ENCODE assay signal across 19 mouse cellular contexts in genomic region chr1:30793357-30793883, GRCm38 (mm10).
DNase-seq lines count a peak whose midpoint lies in the region; ATAC-seq and TF ChIP-seq lines count a peak whose summit lies in the region.
"Had no signal": no experiment of that assay in that cellular context is flagged by ENCODE, and none has a peak within 500 bp of the region (broad histone marks: within the 10 kb centered on the region; RNA-seq: fewer than 3 reads in every experiment).

No protein-coding gene starts in this region.

- H3K4me3 ChIP-seq in forebrain, postnatal 0 days (ENCODE audit: low read depth, low read length): no peak overlapping the region
- H3K4me3 ChIP-seq in forebrain, embryonic 14.5 days (ENCODE audit: low read depth, low read length): no peak overlapping the region
- H3K4me3 ChIP-seq in hindbrain, embryonic 15.5 days: no peak overlapping the region
- H3K4me3 ChIP-seq in hindbrain, embryonic 11.5 days (ENCODE audit: low read depth, low read length): no peak overlapping the region
- H3K4me3 ChIP-seq in thymus, adult 2 months (ENCODE audit: control insufficient read depth, insufficient read depth, low read length): no peak overlapping the region
- H3K4me3 ChIP-seq: embryonic facial prominence, embryonic 13.5 days; forebrain, embryonic 12.5 days; heart, embryonic 13.5 days had no signal

- H3K4me1 ChIP-seq in forebrain, postnatal 0 days (ENCODE audit: insufficient read depth): no peaks in the 10 kb centered on the region
- no peaks in the 10 kb centered on the region for H3K4me1 ChIP-seq in forebrain, embryonic 14.5 days (ENCODE audit: control insufficient read depth, insufficient read depth, low read length)
- no peaks in the 10 kb centered on the region for H3K4me1 ChIP-seq in hindbrain, embryonic 15.5 days (replicated peaks)
- H3K4me1 ChIP-seq in hindbrain, embryonic 11.5 days (replicated peaks; ENCODE audit: control insufficient read depth, insufficient read depth, low read length): no peaks in the 10 kb centered on the region
- peaks cover 7% of the 10 kb centered on the region for H3K4me1 ChIP-seq in thymus, adult 2 months (replicated peaks; ENCODE audit: control insufficient read depth, insufficient read depth, low read length)
- H3K4me1 ChIP-seq: forebrain, embryonic 12.5 days had no signal

- WGBS in forebrain, postnatal 0 days: 83% methylated on average over 7 of the region's 7 CpGs
- WGBS in forebrain, embryonic 14.5 days: 86% methylated on average over 7 of the region's 7 CpGs
- WGBS in hindbrain, embryonic 15.5 days: 70% methylated on average over 7 of the region's 7 CpGs
- 84% methylated on average over 7 of the region's 7 CpGs for WGBS in hindbrain, embryonic 11.5 days
- 66% methylated on average over 7 of the region's 7 CpGs for WGBS in thymus, adult 2 months

- H3K4me2 ChIP-seq in forebrain, postnatal 0 days (ENCODE audit: low read depth): no peak overlapping the region
- H3K4me2 ChIP-seq in forebrain, embryonic 14.5 days (ENCODE audit: low read length): no peak overlapping the region
- H3K4me2 ChIP-seq in hindbrain, embryonic 15.5 days: no peak overlapping the region
- no peak overlapping the region for H3K4me2 ChIP-seq in hindbrain, embryonic 11.5 days (replicated peaks; ENCODE audit: low read depth, low read length)
- H3K4me2 ChIP-seq: embryonic facial prominence, embryonic 13.5 days; forebrain, embryonic 12.5 days; heart, embryonic 13.5 days had no signal

- H3K27me3 ChIP-seq in forebrain, postnatal 0 days (ENCODE audit: insufficient read depth, low read length): no peaks in the 10 kb centered on the region
- no peaks in the 10 kb centered on the region for H3K27me3 ChIP-seq in forebrain, embryonic 14.5 days (replicated peaks; ENCODE audit: control insufficient read depth, insufficient read depth, low read length)
- H3K27me3 ChIP-seq in hindbrain, embryonic 15.5 days: no peaks in the 10 kb centered on the region
- H3K27me3 ChIP-seq in hindbrain, embryonic 11.5 days (ENCODE audit: control insufficient read depth, insufficient read depth, low read length): no peaks in the 10 kb centered on the region
- no peaks in the 10 kb centered on the region for H3K27me3 ChIP-seq in thymus, adult 2 months (ENCODE audit: control insufficient read depth, insufficient read depth, low read length)
- H3K27me3 ChIP-seq: embryonic facial prominence, embryonic 13.5 days; forebrain, embryonic 12.5 days; heart, embryonic 13.5 days had no signal

- TF ChIP-seq CTCF in forebrain, postnatal 0 days (IDR thresholded peaks at IDR 0.05; ENCODE audit: low read depth): no peak
- TF ChIP-seq CTCF in thymus, adult 2 months (IDR thresholded peaks at IDR 0.05; ENCODE audit: borderline replicate concordance, control insufficient read depth, extremely low read depth, insufficient read depth, low read length, poor library complexity): no peak

- no peak for DNase-seq in forebrain, postnatal 0 days
- DNase-seq in forebrain, embryonic 14.5 days (ENCODE audit: low spot score): no peak
- DNase-seq in hindbrain, embryonic 11.5 days (ENCODE audit: low spot score): no peak
- no peak for DNase-seq in thymus, adult 2 months
- no peak for DNase-seq in thymus, adult 18-20 months
- no peak for DNase-seq in kidney, postnatal 10 days
- DNase-seq: adrenal gland, postnatal 10 days; B cell, adult 2 months; cerebellum, adult 18-20 months; cerebellum, adult 9-11 months; cerebellum, postnatal 36 days; gastrocnemius, postnatal 10 days; heart, postnatal 36 days; kidney, adult 2 months had no signal

- H3K9ac ChIP-seq in forebrain, postnatal 0 days: no peak overlapping the region
- no peak overlapping the region for H3K9ac ChIP-seq in forebrain, embryonic 14.5 days (ENCODE audit: low read length)
- H3K9ac ChIP-seq in hindbrain, embryonic 15.5 days: no peak overlapping the region
- H3K9ac ChIP-seq in hindbrain, embryonic 11.5 days (ENCODE audit: low read depth, low read length): no peak overlapping the region
- H3K9ac ChIP-seq: embryonic facial prominence, embryonic 13.5 days; forebrain, embryonic 12.5 days; heart, embryonic 13.5 days had no signal

- no peaks in the 10 kb centered on the region for H3K9me3 ChIP-seq in forebrain, postnatal 0 days (ENCODE audit: low read length)
- H3K9me3 ChIP-seq in forebrain, embryonic 14.5 days (replicated peaks; ENCODE audit: control insufficient read depth, low read length): no peaks in the 10 kb centered on the region
- no peaks in the 10 kb centered on the region for H3K9me3 ChIP-seq in hindbrain, embryonic 15.5 days
- H3K9me3 ChIP-seq in hindbrain, embryonic 11.5 days (ENCODE audit: control insufficient read depth, low read length): no peaks in the 10 kb centered on the region
- H3K9me3 ChIP-seq: embryonic facial prominence, embryonic 13.5 days; forebrain, embryonic 12.5 days had no signal

- 0 out of 2 replicates have a peak, but pooled peaks have one; percentile 16 for ATAC-seq in forebrain, postnatal 0 days
- ATAC-seq in forebrain, embryonic 14.5 days: no peak
- 0 out of 2 replicates have a peak, but pooled peaks have one; percentile 48 for ATAC-seq in hindbrain, embryonic 15.5 days (ENCODE audit: low FRiP score, low read depth)
- no peak for ATAC-seq in hindbrain, embryonic 11.5 days (ENCODE audit: low FRiP score)
- ATAC-seq: intestine, embryonic 16.5 days had no signal

- TF ChIP-seq POLR2A in thymus, adult 2 months (IDR thresholded peaks at IDR 0.05; ENCODE audit: control insufficient read depth, extremely low read depth, insufficient read depth, low read length, poor library complexity): no peak

- H3K36me3 ChIP-seq in forebrain, postnatal 0 days (ENCODE audit: insufficient read depth): no peaks in the 10 kb centered on the region
- no peaks in the 10 kb centered on the region for H3K36me3 ChIP-seq in forebrain, embryonic 14.5 days (ENCODE audit: control insufficient read depth, insufficient read depth, low read length)
- H3K36me3 ChIP-seq in hindbrain, embryonic 15.5 days: no peaks in the 10 kb centered on the region
- no peaks in the 10 kb centered on the region for H3K36me3 ChIP-seq in hindbrain, embryonic 11.5 days (ENCODE audit: control insufficient read depth, insufficient read depth, low read length)
- H3K36me3 ChIP-seq in thymus, adult 2 months (ENCODE audit: control insufficient read depth, insufficient read depth, low read length): no peaks in the 10 kb centered on the region
- H3K36me3 ChIP-seq: embryonic facial prominence, embryonic 13.5 days; forebrain, embryonic 12.5 days; heart, embryonic 13.5 days had no signal

- no peak overlapping the region for H3K27ac ChIP-seq in forebrain, postnatal 0 days (ENCODE audit: low read depth, low read length)
- no peak overlapping the region for H3K27ac ChIP-seq in forebrain, embryonic 14.5 days (ENCODE audit: low read depth, low read length)
- no peak overlapping the region for H3K27ac ChIP-seq in hindbrain, embryonic 15.5 days (replicated peaks)
- H3K27ac ChIP-seq in hindbrain, embryonic 11.5 days (ENCODE audit: low read depth, low read length): no peak overlapping the region
- 0 out of 2 replicates have a peak overlapping the region, but pooled peaks have one; percentile 29 for H3K27ac ChIP-seq in thymus, adult 2 months (ENCODE audit: control insufficient read depth, insufficient read depth, low read length)
- H3K27ac ChIP-seq: embryonic facial prominence, embryonic 13.5 days; forebrain, embryonic 12.5 days; heart, embryonic 13.5 days had no signal

Comparison
In these comparisons a context has a peak if more than half of its experiments do, and no peak if none do; other contexts are left out.
1. ATAC-seq: peak in forebrain, postnatal 0 days (single experiment) and hindbrain, embryonic 15.5 days (single experiment); none in forebrain, embryonic 14.5 days (single experiment) and hindbrain, embryonic 11.5 days (single experiment).